Comparison of ENCODE assay signal across 2 mouse cellular contexts in the genomic region with DNA sequence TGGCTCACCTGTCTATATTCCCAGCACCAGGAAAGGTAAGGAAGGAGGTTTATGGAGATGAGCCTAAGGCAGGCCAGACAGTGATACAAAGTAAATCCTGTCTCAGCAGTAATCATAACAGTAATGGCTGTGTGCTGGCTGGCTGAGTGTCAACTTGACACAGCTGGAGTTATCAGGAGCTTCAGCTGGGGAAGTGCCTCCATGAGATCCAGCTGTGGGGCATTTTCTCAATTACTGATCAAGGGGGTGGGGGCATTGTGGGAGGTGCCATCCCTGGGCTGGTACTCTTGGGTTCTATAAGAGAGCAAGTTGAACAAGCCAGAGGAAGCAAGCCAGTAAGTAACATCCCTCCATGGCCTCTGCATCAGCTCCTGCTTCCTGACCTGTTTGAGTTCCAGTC.
DNase-seq lines count a peak whose midpoint lies in the region; ATAC-seq lines count a peak whose summit lies in the region.
"Not testable (repeated sequence)": the region's sequence is repeated elsewhere in the genome, so short reads cannot be mapped to it uniquely, and the experiment has no call there.

No protein-coding gene starts in this region.

- H3K9ac ChIP-seq in midbrain, embryonic 11.5 days (ENCODE audit: low read length): not testable (repeated sequence)

- not testable (repeated sequence) for ATAC-seq in midbrain, embryonic 11.5 days (ENCODE audit: low FRiP score)

- H3K27me3 ChIP-seq in midbrain, embryonic 11.5 days (ENCODE audit: control insufficient read depth, insufficient read depth, low read length): not testable (repeated sequence)

- H3K4me2 ChIP-seq in midbrain, embryonic 11.5 days: not testable (repeated sequence)

- DNase-seq in heart, adult 11 months: peak; percentile 85
- peak; percentile 54 for DNase-seq in midbrain, embryonic 11.5 days (ENCODE audit: low spot score, missing footprints)

- H3K36me3 ChIP-seq in midbrain, embryonic 11.5 days (ENCODE audit: control insufficient read depth, insufficient read depth, low read length): not testable (repeated sequence)

- not testable (repeated sequence) for H3K4me3 ChIP-seq in midbrain, embryonic 11.5 days (ENCODE audit: low read depth, low read length)

- H3K4me1 ChIP-seq in midbrain, embryonic 11.5 days (ENCODE audit: control insufficient read depth, insufficient read depth, low read length): not testable (repeated sequence)

- H3K9me3 ChIP-seq in midbrain, embryonic 11.5 days (ENCODE audit: control insufficient read depth, low read length): not testable (repeated sequence)

- not testable (repeated sequence) for H3K27ac ChIP-seq in midbrain, embryonic 11.5 days (ENCODE audit: low read depth, low read length)
